Mouse (Mus musculus) gastrocnemius, adult 2 months (tissue): Measurements from ENCODE around the gene Dynlt1a. TPM values are rescaled to one million over a fixed set of nuclear protein-coding genes. Genes with fewer than 3 reads are reported as not detected.
"Not testable (repeated sequence)": the region's sequence is repeated elsewhere in the genome, so short reads cannot be mapped to it uniquely, and the experiment has no call there.

Source experiments
- DNase-seq: peaks from one replicate; pipeline ENCODE4 v3.0.0; 2022
- H3K27ac ChIP-seq: fragments of 200-600 bp; 2 replicates; pipeline ENCODE4 v1.8.1; 2022; ENCODE audit warnings: mild to moderate bottlenecking
- H3K4me3 ChIP-seq: fragments of 200-600 bp; 2 replicates; pipeline ENCODE4 v1.8.1; 2022; ENCODE audit warnings: mild to moderate bottlenecking, moderate library complexity
- intact Hi-C: fragments of 180-260 bp; cut with DNase I; formaldehyde crosslinking; loops from one replicate; pipeline ENCODE4 v1.15.1; 2025
- long read RNA-seq, 2 experiments: library from polyadenylated mRNA; stranded (forward); transcript quantifications; one replicate each; pipeline ENCODE4 v2.0.0; 2021
- total RNA-seq, 2 experiments: library from RNA; stranded (reverse); gene quantifications; 2 replicates each; pipeline ENCODE4 v1.2.3; 2021

The Dynlt1a gene
- 1 to 10 TPM; 3.7 to 4.7 TPM for total RNA-seq
- long read RNA-seq, experiment 1, partial matches to known transcripts: 0 of 2 reads
- long read RNA-seq, experiment 1, other reads (novel, unspliced or antisense): 2 of 2 reads
- long read RNA-seq, experiment 2, partial matches to known transcripts: 2 of 8 reads
- long read RNA-seq, experiment 2, other reads (novel, unspliced or antisense): 5 of 8 reads

- peak within 1 kb of the TSS; percentile 54 for H3K27ac ChIP-seq
- peak; percentile 100 for DNase-seq
- H3K4me3 ChIP-seq: peak within 1 kb of the TSS; percentile 75
- intact Hi-C loops: not testable (repeated sequence)
Observed at GRCm38 (mm10) chr17:6317339-6317985, at the start of gene Dynlt1a. Gene Dynlt1a, minus strand, starts transcription at chr17:6317500.

GRCm38 (mm10) chr17:6355256-6355655 is 38.0 kb upstream of the Dynlt1a start:
- intact Hi-C loops, H3K4me3 ChIP-seq, H3K27ac ChIP-seq: not testable (repeated sequence)
- DNase-seq: peak; percentile 16

- H3K27ac ChIP-seq, H3K4me3 ChIP-seq, intact Hi-C loops, DNase-seq: not testable (repeated sequence)
Observed at GRCm38 (mm10) chr17:6342606-6343294, 25.4 kb upstream of the Dynlt1a start.

- intact Hi-C loops, H3K4me3 ChIP-seq, H3K27ac ChIP-seq, DNase-seq: not testable (repeated sequence)
Observed at GRCm38 (mm10) chr17:6328997-6329396, 11.7 kb upstream of the Dynlt1a start.

GRCm38 (mm10) chr17:6327554-6327953 is 10.3 kb upstream of the Dynlt1a start:
- DNase-seq, intact Hi-C loops, H3K4me3 ChIP-seq, H3K27ac ChIP-seq: not testable (repeated sequence)

GRCm38 (mm10) chr17:6325543-6325942 is 8.2 kb upstream of the Dynlt1a start:
- DNase-seq, H3K4me3 ChIP-seq, H3K27ac ChIP-seq, intact Hi-C loops: not testable (repeated sequence)

- H3K4me3 ChIP-seq, H3K27ac ChIP-seq, DNase-seq, intact Hi-C loops: not testable (repeated sequence)
Observed at GRCm38 (mm10) chr17:6325021-6325420, 7.7 kb upstream of the Dynlt1a start.

GRCm38 (mm10) chr17:6321778-6322101 is 4.4 kb upstream of the Dynlt1a start:
- H3K4me3 ChIP-seq, intact Hi-C loops, DNase-seq, H3K27ac ChIP-seq: not testable (repeated sequence)

GRCm38 (mm10) chr17:6321081-6321777 is 3.9 kb upstream of the Dynlt1a start:
- H3K4me3 ChIP-seq, H3K27ac ChIP-seq, intact Hi-C loops, DNase-seq: not testable (repeated sequence)

GRCm38 (mm10) chr17:6316379-6317126 is 747 bp downstream of the Dynlt1a start:
- Histone ChIP-seq H3K4me3 (peak overlapping the region; percentile 75), H3K27ac (peak overlapping the region; percentile 54; the same call in 1 of the 2 replicates)
- DNase-seq: peak; percentile 67
- intact Hi-C loops: not testable (repeated sequence)

GRCm38 (mm10) chr17:6315706-6316105 is 1.6 kb downstream of the Dynlt1a start:
- Histone ChIP-seq H3K27ac (peak overlapping the region; percentile 3; the same call in 1 of the 2 replicates), H3K4me3 (peak overlapping the region; percentile 41)
- DNase-seq, intact Hi-C loops: not testable (repeated sequence)

GRCm38 (mm10) chr17:6314493-6314892 is 2.8 kb downstream of the Dynlt1a start:
- intact Hi-C loops, H3K4me3 ChIP-seq, H3K27ac ChIP-seq, DNase-seq: not testable (repeated sequence)

- H3K27ac ChIP-seq, DNase-seq, H3K4me3 ChIP-seq, intact Hi-C loops: not testable (repeated sequence)
Observed at GRCm38 (mm10) chr17:6312755-6313154, 4.5 kb downstream of the Dynlt1a start.

GRCm38 (mm10) chr17:6311716-6312115 is 5.6 kb downstream of the Dynlt1a start:
- H3K4me3 ChIP-seq, DNase-seq, intact Hi-C loops, H3K27ac ChIP-seq: not testable (repeated sequence)

- DNase-seq, intact Hi-C loops, H3K27ac ChIP-seq: not testable (repeated sequence)
Observed at GRCm38 (mm10) chr17:6306503-6306902, 10.8 kb downstream of the Dynlt1a start.

GRCm38 (mm10) chr17:6305656-6306270 is 11.5 kb downstream of the Dynlt1a start:
- DNase-seq, H3K27ac ChIP-seq, H3K4me3 ChIP-seq, intact Hi-C loops: not testable (repeated sequence)

More at GRCm38 (mm10) chr17:6306503-6306902, 10.8 kb downstream of the Dynlt1a start:
- H3K4me3 ChIP-seq: not testable (repeated sequence)

- H3K27ac ChIP-seq, H3K4me3 ChIP-seq, DNase-seq, intact Hi-C loops: not testable (repeated sequence)
Observed at GRCm38 (mm10) chr17:6304891-6305290, 12.4 kb downstream of the Dynlt1a start.
